Mouse (Mus musculus) bone marrow macrophage, adult 2 months (primary cell): ENCODE data around the gene Tcf25.

Experiments used
- CTCF ChIP-seq: IDR thresholded peaks from 2 replicates; pipeline ENCODE4 v1.5.1; 2012; ENCODE audit warnings: low read depth, mild to moderate bottlenecking, low read length, moderate library complexity
- POLR2A ChIP-seq: IDR thresholded peaks from 2 replicates; pipeline ENCODE4 v1.6.1; 2012; ENCODE audit warnings: mild to moderate bottlenecking, low read depth, low read length, borderline replicate concordance

- TF ChIP-seq POLR2A (no peak), CTCF (no peak)
Observed at GRCm38 (mm10) chr8:123421325-123421724, 47.8 kb downstream of the Tcf25 start.
